Mouse (Mus musculus): ENCODE data around the gene Xrcc6. TPM values are rescaled to one million over a fixed set of nuclear protein-coding genes. Genes with fewer than 3 reads are reported as not detected.
A peak's percentile ranks its signal among the peaks of the same experiment; 100 is the strongest.

The Xrcc6 gene
- polyA plus RNA-seq, 1 experiment from 2014 or later: 50.2 TPM

DNA sequence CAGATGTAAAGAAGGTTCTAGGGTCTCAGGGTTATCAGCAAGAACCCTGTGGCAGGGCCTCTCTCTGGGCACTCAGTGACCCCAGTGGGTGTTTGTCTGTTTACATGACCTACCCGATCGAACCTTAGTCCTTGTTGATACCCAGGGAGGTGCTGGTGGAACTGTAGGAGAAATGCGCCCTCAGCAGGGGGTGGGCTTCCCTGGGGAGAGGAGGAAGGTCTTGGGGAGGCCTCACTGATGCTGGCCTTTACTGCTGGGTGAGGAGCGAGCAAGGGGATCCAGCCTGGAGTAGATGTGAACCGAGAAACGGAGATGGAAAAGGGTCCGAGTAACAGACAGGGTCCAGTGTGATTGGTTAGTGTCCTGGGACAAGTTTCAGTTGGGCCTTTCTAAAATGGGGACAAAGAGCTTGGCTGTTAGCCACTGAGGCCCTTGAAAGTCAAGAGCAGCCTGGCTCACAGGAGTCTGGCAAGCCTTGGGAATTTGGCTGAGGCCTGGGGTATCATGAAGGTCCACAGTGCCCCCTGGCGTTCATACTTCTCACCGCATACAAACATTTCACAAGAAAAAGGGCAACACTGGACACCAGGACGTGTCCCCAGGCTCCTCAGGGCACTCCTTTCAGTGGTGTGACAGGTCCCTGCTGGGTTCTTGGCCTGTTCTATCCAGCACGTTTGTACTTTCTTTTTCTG lies 1.9 kb downstream of the Xrcc6 start:
- H3K4me2 ChIP-seq: peak overlapping the region; percentile 56

GRCm38 (mm10) chr15:81990549-81990948 lies 2.9 kb downstream of the Xrcc6 start:
- ATAC-seq (ENCODE audit: insufficient read depth): peak; percentile 94
- Histone ChIP-seq H3K4me1 (replicated peaks) (peaks cover 40% of the 10 kb centered on the region), H3K9ac (peak overlapping the region; percentile 26), H3K36me3 (replicated peaks) (peaks cover 17% of the 10 kb centered on the region), H3K4me3 (replicated peaks) (peak overlapping the region; percentile 38), H3K4me2 (peak overlapping the region; percentile 56), H3K27ac (replicated peaks) (peak overlapping the region; percentile 81), H3K9me3 (replicated peaks) (no peaks in the 10 kb centered on the region), H3K27me3 (no peaks in the 10 kb centered on the region)
- 12% methylated on average over 7 of the region's 7 CpGs for WGBS (ENCODE audit: insufficient replicate concordance)

More for the DNA sequence above, 1.9 kb downstream of the Xrcc6 start:
- 51% methylated on average over 11 of the region's 11 CpGs for WGBS (ENCODE audit: insufficient replicate concordance)
- Histone ChIP-seq H3K27me3 (no peaks in the 10 kb centered on the region), H3K27ac (replicated peaks) (peak overlapping the region; percentile 81), H3K9me3 (replicated peaks) (no peaks in the 10 kb centered on the region), H3K4me3 (replicated peaks) (peak overlapping the region; percentile 38), H3K36me3 (replicated peaks) (peaks cover 11% of the 10 kb centered on the region; the same call in 1 of the 2 replicates), H3K4me1 (replicated peaks) (peaks cover 47% of the 10 kb centered on the region), H3K9ac (0 out of 2 replicates have a peak overlapping the region, but pooled peaks have one; percentile 26)
- ATAC-seq (ENCODE audit: insufficient read depth): peak; percentile 46

GRCm38 (mm10) chr15:81993992-81994391 lies 6.4 kb downstream of the Xrcc6 start:
- Histone ChIP-seq H3K4me2 (no peak overlapping the region), H3K9ac (no peak overlapping the region), H3K27me3 (no peaks in the 10 kb centered on the region), H3K36me3 (replicated peaks) (peaks cover 46% of the 10 kb centered on the region), H3K9me3 (replicated peaks) (no peaks in the 10 kb centered on the region), H3K27ac (replicated peaks) (no peak overlapping the region), H3K4me1 (replicated peaks) (peaks cover 36% of the 10 kb centered on the region), H3K4me3 (replicated peaks) (no peak overlapping the region)
- 82% methylated on average over 6 of the region's 6 CpGs for WGBS (ENCODE audit: insufficient replicate concordance)
- no peak for ATAC-seq (ENCODE audit: insufficient read depth)

DNA sequence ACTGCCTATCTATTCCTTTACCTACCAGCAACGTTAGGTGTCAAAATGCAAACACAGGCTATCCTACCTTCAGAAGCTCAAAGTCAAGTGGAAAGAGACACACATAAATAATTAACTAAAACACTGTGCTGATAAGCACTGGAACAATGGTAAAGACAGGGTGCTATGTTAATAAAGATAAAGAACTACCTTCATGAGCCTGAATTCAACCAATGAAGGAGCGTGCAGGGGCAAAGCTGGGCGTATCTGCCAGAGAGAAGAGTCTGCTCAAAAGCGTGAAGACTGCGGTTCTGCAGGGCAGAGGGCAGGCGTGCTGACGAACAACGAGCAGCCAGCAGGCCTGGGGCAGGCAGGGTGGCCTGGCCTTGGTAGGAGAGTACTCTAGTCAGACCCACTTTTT lies 16.6 kb downstream of the Xrcc6 start:
- no peak overlapping the region for H3K9ac ChIP-seq
- H3K4me1 ChIP-seq (replicated peaks): peaks cover 17% of the 10 kb centered on the region
- no peaks in the 10 kb centered on the region for H3K9me3 ChIP-seq (replicated peaks)
- 45% methylated on average over 8 of the region's 8 CpGs for WGBS (ENCODE audit: insufficient replicate concordance)
- H3K4me2 ChIP-seq: no peak overlapping the region
- ATAC-seq (ENCODE audit: insufficient read depth): peak; percentile 57; the same call in 1 of the 2 replicates
- no peaks in the 10 kb centered on the region for H3K27me3 ChIP-seq
- H3K27ac ChIP-seq (replicated peaks): no peak overlapping the region
- peaks cover 28% of the 10 kb centered on the region for H3K36me3 ChIP-seq (replicated peaks)
- no peak overlapping the region for H3K4me3 ChIP-seq (replicated peaks)

DNA sequence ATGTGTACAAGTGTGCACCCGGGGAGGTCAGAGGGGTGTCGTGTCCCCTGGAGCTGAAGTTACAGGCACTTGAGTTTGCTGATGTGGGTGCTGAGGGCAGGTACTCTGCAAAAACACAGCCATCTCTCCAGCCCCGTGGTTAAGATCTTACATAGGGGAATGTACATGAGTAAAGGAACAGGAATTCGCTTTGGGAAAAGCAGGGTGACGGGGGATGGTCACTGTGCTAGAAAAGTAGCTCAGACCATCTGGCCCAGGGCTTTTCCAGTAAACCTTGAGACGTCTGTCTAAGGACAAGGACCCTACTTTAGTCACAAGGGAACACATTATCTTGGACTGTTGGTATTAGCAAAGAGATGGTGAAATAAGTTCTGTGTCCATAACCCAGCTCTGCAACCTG lies 24.3 kb downstream of the Xrcc6 start:
- 79% methylated on average over 6 of the region's 6 CpGs for WGBS (ENCODE audit: insufficient replicate concordance)
- peaks cover 42% of the 10 kb centered on the region for H3K4me1 ChIP-seq (replicated peaks)
- H3K27me3 ChIP-seq: no peaks in the 10 kb centered on the region
- H3K36me3 ChIP-seq (replicated peaks): peaks cover 3% of the 10 kb centered on the region; the same call in 1 of the 2 replicates
- ATAC-seq (ENCODE audit: insufficient read depth): no peak
- no peak overlapping the region for H3K4me2 ChIP-seq
- H3K9ac ChIP-seq: no peak overlapping the region
- H3K9me3 ChIP-seq (replicated peaks): no peaks in the 10 kb centered on the region
- H3K4me3 ChIP-seq (replicated peaks): no peak overlapping the region
- no peak overlapping the region for H3K27ac ChIP-seq (replicated peaks)

DNA sequence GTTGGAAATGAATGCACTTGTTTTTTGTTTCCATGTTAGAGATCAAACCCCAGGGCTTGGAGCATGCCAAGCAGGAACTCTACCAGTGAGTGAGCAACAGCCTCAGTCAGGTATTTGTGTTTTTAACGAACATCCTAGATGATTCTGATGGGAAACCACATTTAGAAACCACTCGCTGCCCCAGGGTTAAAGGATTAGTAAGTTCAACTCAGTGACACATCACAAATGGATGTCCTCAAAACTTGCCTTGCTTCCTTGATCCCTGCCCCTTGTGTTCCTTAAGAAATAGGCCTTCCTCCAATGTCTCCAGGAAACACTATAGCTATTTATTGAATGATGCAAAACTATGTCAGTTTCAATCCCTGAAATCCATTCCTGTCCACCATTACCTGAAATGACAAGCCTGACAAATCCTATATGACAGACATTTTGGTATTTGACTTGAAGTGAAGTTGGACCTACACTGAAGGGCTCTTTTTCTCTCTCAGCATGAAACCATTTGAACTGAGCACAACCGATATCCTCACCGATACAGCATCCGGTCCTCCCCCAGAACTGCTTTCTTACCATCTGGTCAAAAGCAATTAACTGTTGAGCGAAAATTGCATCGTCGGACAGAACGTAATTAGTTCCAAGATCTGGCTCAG lies 27.2 kb downstream of the Xrcc6 start:
- Histone ChIP-seq H3K9ac (peak overlapping the region; percentile 93), H3K27me3 (no peaks in the 10 kb centered on the region), H3K4me3 (replicated peaks) (peak overlapping the region; percentile 85), H3K9me3 (replicated peaks) (no peaks in the 10 kb centered on the region), H3K4me2 (peak overlapping the region; percentile 91), H3K27ac (replicated peaks) (peak overlapping the region; percentile 86), H3K4me1 (replicated peaks) (peaks cover 59% of the 10 kb centered on the region), H3K36me3 (replicated peaks) (peaks cover 13% of the 10 kb centered on the region)
- ATAC-seq (ENCODE audit: insufficient read depth): no peak
- WGBS (ENCODE audit: insufficient replicate concordance): 15% methylated on average over 9 of the region's 9 CpGs

GRCm38 (mm10) chr15:82015392-82016100 lies 27.9 kb downstream of the Xrcc6 start:
- Histone ChIP-seq H3K27ac (replicated peaks) (peak overlapping the region; percentile 86), H3K27me3 (no peaks in the 10 kb centered on the region), H3K9me3 (replicated peaks) (no peaks in the 10 kb centered on the region), H3K4me3 (replicated peaks) (peak overlapping the region; percentile 85), H3K9ac (peak overlapping the region; percentile 93), H3K4me1 (replicated peaks) (peaks cover 59% of the 10 kb centered on the region), H3K4me2 (peak overlapping the region; percentile 91), H3K36me3 (replicated peaks) (peaks cover 17% of the 10 kb centered on the region)
- peak; percentile 1; the same call in 1 of the 2 replicates for ATAC-seq (ENCODE audit: insufficient read depth)
- under 1% methylated on average over 39 of the region's 39 CpGs for WGBS (ENCODE audit: insufficient replicate concordance)

DNA sequence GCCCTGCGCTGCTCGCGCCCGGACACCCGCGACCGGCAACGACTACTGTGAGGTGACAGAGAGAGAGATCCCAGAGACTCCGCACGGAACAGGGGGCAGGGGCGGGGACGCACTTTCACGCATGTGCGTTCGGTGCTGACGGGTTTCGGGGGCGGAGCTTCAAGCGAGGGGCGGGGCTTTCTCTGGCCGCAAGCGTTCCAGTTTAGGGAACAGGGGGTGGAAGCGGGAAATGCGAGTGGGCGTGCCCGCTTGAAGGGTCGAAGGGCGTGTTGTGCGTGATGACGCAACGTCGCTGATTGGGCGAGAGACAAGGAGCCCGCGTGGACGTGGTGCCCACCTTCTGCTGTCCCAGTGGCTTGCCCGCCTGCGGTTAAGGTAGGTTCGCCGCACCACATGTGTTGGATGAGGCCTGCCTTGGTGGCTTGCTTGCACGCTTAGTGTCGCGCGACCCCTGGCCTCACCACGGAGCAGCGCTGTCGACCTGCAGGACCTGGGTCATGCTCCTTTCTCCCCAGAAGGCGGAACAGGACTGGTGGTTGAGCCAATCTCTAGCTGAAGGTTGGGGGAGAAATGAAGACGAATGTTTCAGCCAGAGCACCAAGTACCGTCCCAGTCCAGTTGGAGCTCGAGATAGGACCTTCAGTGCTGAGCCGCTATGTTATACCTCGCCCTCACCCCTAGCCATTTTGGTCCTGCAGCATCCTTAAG lies 28.6 kb downstream of the Xrcc6 start:
- H3K4me2 ChIP-seq: peak overlapping the region; percentile 91
- WGBS (ENCODE audit: insufficient replicate concordance): under 1% methylated on average over 53 of the region's 53 CpGs
- H3K4me3 ChIP-seq (replicated peaks): peak overlapping the region; percentile 85
- H3K27ac ChIP-seq (replicated peaks): peak overlapping the region; percentile 86
- ATAC-seq (ENCODE audit: insufficient read depth): peak; percentile 96
- peak overlapping the region; percentile 93 for H3K9ac ChIP-seq
- H3K9me3 ChIP-seq (replicated peaks): no peaks in the 10 kb centered on the region
- peaks cover 59% of the 10 kb centered on the region for H3K4me1 ChIP-seq (replicated peaks)
- no peaks in the 10 kb centered on the region for H3K27me3 ChIP-seq
- H3K36me3 ChIP-seq (replicated peaks): peaks cover 21% of the 10 kb centered on the region

GRCm38 (mm10) chr15:82016830-82017229 lies 29.2 kb downstream of the Xrcc6 start:
- H3K4me1 ChIP-seq (replicated peaks): peaks cover 59% of the 10 kb centered on the region
- peak overlapping the region; percentile 91 for H3K4me2 ChIP-seq
- WGBS (ENCODE audit: insufficient replicate concordance): 6% methylated on average over 6 of the region's 6 CpGs
- H3K9me3 ChIP-seq (replicated peaks): no peaks in the 10 kb centered on the region
- peaks cover 26% of the 10 kb centered on the region for H3K36me3 ChIP-seq (replicated peaks)
- H3K27me3 ChIP-seq: no peaks in the 10 kb centered on the region
- ATAC-seq (ENCODE audit: insufficient read depth): no peak
- peak overlapping the region; percentile 85 for H3K4me3 ChIP-seq (replicated peaks)
- peak overlapping the region; percentile 73 for H3K9ac ChIP-seq
- peak overlapping the region; percentile 86 for H3K27ac ChIP-seq (replicated peaks)

DNA sequence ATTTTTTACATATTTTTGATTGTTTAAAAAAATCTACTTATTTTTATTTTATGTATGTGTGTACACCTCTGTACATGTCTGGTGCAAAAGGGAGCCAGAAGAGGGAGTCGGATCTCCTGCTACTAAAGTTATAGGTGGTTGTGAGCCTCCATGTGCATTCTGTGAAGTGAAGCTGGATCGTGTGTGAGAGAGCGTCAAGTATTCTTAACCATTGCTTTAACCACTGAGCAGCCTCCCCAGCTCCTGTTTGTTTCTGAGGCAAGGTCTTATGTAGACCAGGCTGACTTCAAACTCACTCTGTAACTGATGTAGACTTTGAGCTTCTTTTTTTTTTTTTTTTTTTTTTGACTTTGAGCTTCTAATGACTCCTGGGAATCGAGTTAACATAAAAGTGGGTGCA lies 29.8 kb downstream of the Xrcc6 start:
- Histone ChIP-seq H3K9me3 (replicated peaks) (no peaks in the 10 kb centered on the region), H3K4me2 (peak overlapping the region; percentile 91), H3K36me3 (replicated peaks) (peaks cover 32% of the 10 kb centered on the region), H3K4me1 (replicated peaks) (peaks cover 53% of the 10 kb centered on the region), H3K27me3 (no peaks in the 10 kb centered on the region), H3K4me3 (replicated peaks) (peak overlapping the region; percentile 85), H3K27ac (replicated peaks) (0 out of 2 replicates have a peak overlapping the region, but pooled peaks have one; percentile 33), H3K9ac (peak overlapping the region; percentile 9; the same call in 1 of the 2 replicates)
- 36% methylated on average over 4 of the region's 4 CpGs for WGBS (ENCODE audit: insufficient replicate concordance)
- ATAC-seq (ENCODE audit: insufficient read depth): no peak
